9 mouse cellular contexts compared by ENCODE assay signal in the genomic region with DNA sequence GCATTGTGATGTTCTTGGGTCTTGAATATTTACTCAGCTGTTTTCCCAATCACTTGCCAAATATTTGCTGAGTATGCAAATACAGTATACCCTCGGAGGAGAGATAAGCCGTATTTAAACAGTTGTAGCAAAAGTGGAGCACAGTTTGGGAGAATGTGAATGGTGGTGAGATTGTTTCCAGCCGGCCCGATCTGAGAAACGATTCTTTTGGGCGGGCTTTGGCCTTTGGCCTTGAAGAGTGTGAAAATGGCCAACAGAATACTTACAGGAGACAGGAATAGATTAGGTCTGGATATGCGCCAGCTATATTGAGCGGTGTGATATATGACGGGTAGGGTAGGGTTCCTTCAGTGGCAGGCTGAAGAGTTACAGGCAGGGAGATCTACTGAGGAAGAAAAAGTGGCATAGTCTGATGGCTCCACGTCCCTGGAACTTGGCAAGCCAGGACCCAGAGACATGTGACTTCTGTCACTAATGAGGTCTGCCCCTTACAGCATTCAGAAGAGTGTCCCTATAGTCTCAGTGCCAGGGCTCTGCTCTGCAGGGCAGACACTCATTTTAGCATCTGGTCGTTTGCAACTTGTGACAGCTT.
DNase-seq lines count a peak whose midpoint lies in the region; ATAC-seq and TF ChIP-seq lines count a peak whose summit lies in the region.
"Had no signal": no experiment of that assay in that cellular context is flagged by ENCODE, and none has a peak within 500 bp of the region (broad histone marks: within the 10 kb centered on the region; RNA-seq: fewer than 3 reads in every experiment).

No protein-coding gene starts in this region.

- TF ChIP-seq CTCF in gastrocnemius, adult 2 months (IDR thresholded peaks at IDR 0.05): no peak
- TF ChIP-seq CTCF in liver, embryonic 14.5 days (IDR thresholded peaks at IDR 0.05; ENCODE audit: low read depth): no peak

- H3K27me3 ChIP-seq in lung, embryonic 16.5 days (ENCODE audit: control insufficient read depth, insufficient read depth, low read depth, low read length): no peaks in the 10 kb centered on the region
- no peaks in the 10 kb centered on the region for H3K27me3 ChIP-seq in liver, embryonic 14.5 days (ENCODE audit: control insufficient read depth, insufficient read depth, low read length)
- no peaks in the 10 kb centered on the region for H3K27me3 ChIP-seq in stomach, embryonic 16.5 days (ENCODE audit: control insufficient read depth, insufficient read depth, low read length)

- no peak overlapping the region for H3K9ac ChIP-seq in lung, embryonic 16.5 days (ENCODE audit: low read length)
- H3K9ac ChIP-seq in liver, embryonic 14.5 days (replicated peaks): no peak overlapping the region
- no peak overlapping the region for H3K9ac ChIP-seq in stomach, embryonic 16.5 days (ENCODE audit: low read length)

- peak overlapping the region; percentile 43; the same call in 1 of the 2 replicates for H3K4me2 ChIP-seq in lung, embryonic 16.5 days (ENCODE audit: low read depth, low read length)
- H3K4me2 ChIP-seq in liver, embryonic 14.5 days (ENCODE audit: low read depth): no peak overlapping the region; the same call in 1 of the 2 replicates
- peak overlapping the region; percentile 33 for H3K4me2 ChIP-seq in stomach, embryonic 16.5 days (ENCODE audit: low read depth, low read length)

- peak overlapping the region; percentile 53; the same call in 1 of the 2 replicates for H3K27ac ChIP-seq in gastrocnemius, adult 2 months
- peak overlapping the region; percentile 59 for H3K27ac ChIP-seq in lung, embryonic 16.5 days (ENCODE audit: low read length)
- no peak overlapping the region for H3K27ac ChIP-seq in liver, embryonic 14.5 days
- H3K27ac ChIP-seq in stomach, embryonic 16.5 days (ENCODE audit: low read length): peak overlapping the region; percentile 74

- H3K4me3 ChIP-seq in gastrocnemius, adult 2 months: no peak overlapping the region
- H3K4me3 ChIP-seq in lung, embryonic 16.5 days (ENCODE audit: low read length): no peak overlapping the region
- no peak overlapping the region for H3K4me3 ChIP-seq in liver, embryonic 14.5 days (ENCODE audit: insufficient read depth in 1 of 2, low read depth in 2 of 2, low read length in 2 of 2)
- H3K4me3 ChIP-seq in stomach, embryonic 16.5 days (replicated peaks; ENCODE audit: low read length): no peak overlapping the region

- H3K9me3 ChIP-seq in lung, embryonic 16.5 days (ENCODE audit: control insufficient read depth, low read length): no peaks in the 10 kb centered on the region
- peaks cover 2% of the 10 kb centered on the region; the same call in 1 of the 2 replicates for H3K9me3 ChIP-seq in liver, embryonic 14.5 days (ENCODE audit: control insufficient read depth, low read length)
- peaks cover 6% of the 10 kb centered on the region; the same call in 1 of the 2 replicates for H3K9me3 ChIP-seq in stomach, embryonic 16.5 days (replicated peaks; ENCODE audit: control insufficient read depth, low read length)

- intact Hi-C loops in gastrocnemius, adult 2 months (cut with DNase I): no loop called here

- 12% methylated on average over 11 of the region's 11 CpGs for WGBS in lung, embryonic 16.5 days
- 69% methylated on average over 11 of the region's 11 CpGs for WGBS in liver, embryonic 14.5 days (ENCODE audit: insufficient replicate concordance)
- 24% methylated on average over 11 of the region's 11 CpGs for WGBS in stomach, embryonic 16.5 days

- DNase-seq in gastrocnemius, adult 2 months: no peak
- no peak for DNase-seq in gastrocnemius, postnatal 4 days (ENCODE audit: low spot score in 2 of 2)
- DNase-seq in lung, postnatal 25 days (ENCODE audit: low spot score): no peak
- no peak for DNase-seq in liver, embryonic 14.5 days (ENCODE audit: low read depth in 3 of 3, low spot score in 3 of 3)
- DNase-seq in layer of hippocampus, postnatal 10 days (ENCODE audit: low spot score in 2 of 2): no peak
- DNase-seq in embryo, embryonic 11 days: no peak
- DNase-seq: adrenal gland, adult 2 months had no signal

- no peaks in the 10 kb centered on the region for H3K36me3 ChIP-seq in lung, embryonic 16.5 days (ENCODE audit: control insufficient read depth, insufficient read depth, low read length)
- no peaks in the 10 kb centered on the region for H3K36me3 ChIP-seq in liver, embryonic 14.5 days (replicated peaks; ENCODE audit: control insufficient read depth, insufficient read depth, low read depth)
- H3K36me3 ChIP-seq in stomach, embryonic 16.5 days (ENCODE audit: control insufficient read depth, insufficient read depth, low read length): no peaks in the 10 kb centered on the region

- ATAC-seq in lung, embryonic 16.5 days (ENCODE audit: low read depth): peak; percentile 94
- ATAC-seq in liver, embryonic 14.5 days (ENCODE audit: insufficient read depth): 0 out of 2 replicates have a peak, but pooled peaks have one; percentile 18
- peak; percentile 87 for ATAC-seq in stomach, embryonic 16.5 days (ENCODE audit: insufficient read depth, low FRiP score)

- no peak for TF ChIP-seq EP300 in liver, embryonic 14.5 days (IDR thresholded peaks at IDR 0.05; ENCODE audit: low read depth)

- H3K4me1 ChIP-seq in lung, embryonic 16.5 days (replicated peaks; ENCODE audit: control insufficient read depth, insufficient read depth, low read length): peaks cover 23% of the 10 kb centered on the region
- peaks cover 0 to 2% of the 10 kb centered on the region in 2 experiments; a peak in 1 of 4 replicates for H3K4me1 ChIP-seq in liver, embryonic 14.5 days (replicated peaks; ENCODE audit: control insufficient read depth in 2 of 2, insufficient read depth in 2 of 2, low read length in 1 of 2)
- peaks cover 15% of the 10 kb centered on the region for H3K4me1 ChIP-seq in stomach, embryonic 16.5 days (ENCODE audit: control insufficient read depth, insufficient read depth, low read length)

Comparison
In these comparisons a context has a peak if more than half of its experiments do, and no peak if none do; other contexts are left out.
1. ATAC-seq: peak in every context shown above with its lines; median percentile 94 in lung, embryonic 16.5 days; 87 in stomach, embryonic 16.5 days; 18 in liver, embryonic 14.5 days.